Mouse (Mus musculus): ENCODE measurements around the gene Zbed4.
"Not testable (repeated sequence)": the region's sequence is repeated elsewhere in the genome, so short reads cannot be mapped to it uniquely, and the experiment has no call there.

The Zbed4 gene

DNA sequence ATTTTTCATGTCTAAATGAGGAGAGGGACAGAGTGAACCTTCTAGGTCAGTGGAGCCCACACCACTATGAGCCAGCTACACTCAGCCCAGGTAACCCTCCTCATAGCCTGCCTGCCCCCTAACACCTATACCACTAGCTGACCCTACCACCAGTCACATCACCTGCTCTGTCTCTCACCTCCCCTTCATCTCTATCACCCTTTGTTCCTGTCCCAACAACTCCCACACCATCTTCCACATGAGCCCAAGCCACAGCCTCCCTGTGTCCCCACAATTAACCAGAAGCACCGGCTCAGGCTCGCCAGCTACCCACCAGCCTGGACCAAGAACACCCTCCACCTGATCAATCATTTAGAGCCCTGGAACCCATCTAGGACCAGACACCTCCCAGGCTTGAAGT, 58.9 kb downstream of the Zbed4 start:
- no peak for DNase-seq (ENCODE audit: low spot score)

DNA sequence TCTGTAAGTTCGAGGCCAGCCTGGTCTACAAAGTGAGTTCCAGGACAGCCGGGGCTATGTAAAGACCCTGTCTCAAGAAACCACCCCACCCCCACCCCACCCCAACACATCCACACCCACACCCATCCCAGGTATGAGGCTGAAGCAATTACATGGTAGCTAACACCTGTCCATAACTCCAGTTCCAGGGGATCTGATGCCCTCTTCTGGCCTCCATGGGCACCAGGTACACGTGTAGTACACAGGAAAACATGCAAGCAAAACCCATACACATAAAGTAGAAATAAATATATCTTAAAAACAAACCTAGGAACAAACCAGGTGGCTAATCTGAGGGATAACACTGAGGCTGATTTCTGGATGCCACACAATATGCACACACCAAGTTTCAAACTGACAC, 61.8 kb downstream of the Zbed4 start:
- DNase-seq (ENCODE audit: low spot score), result no peak

DNA sequence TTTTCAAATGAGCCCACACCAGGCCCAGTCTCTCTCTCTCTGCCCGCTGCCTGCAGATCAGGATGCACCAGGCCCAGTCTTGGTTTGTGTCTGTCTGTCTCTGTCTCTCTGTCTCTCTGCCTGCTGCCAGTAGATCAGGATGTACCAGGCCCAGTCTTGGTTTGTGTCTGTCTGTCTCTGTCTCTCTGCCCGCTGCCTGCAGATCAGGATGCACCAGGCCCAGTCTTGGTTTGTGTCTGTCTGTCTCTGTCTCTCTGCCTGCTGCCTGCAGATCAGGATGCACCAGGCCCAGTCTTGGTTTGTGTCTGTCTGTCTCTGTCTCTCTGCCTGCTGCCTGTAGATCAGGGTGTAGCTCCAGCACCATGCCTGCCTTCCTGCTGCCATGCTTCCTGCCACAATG, 62.4 kb downstream of the Zbed4 start:
- not testable (repeated sequence) for DNase-seq (ENCODE audit: low spot score)

DNA sequence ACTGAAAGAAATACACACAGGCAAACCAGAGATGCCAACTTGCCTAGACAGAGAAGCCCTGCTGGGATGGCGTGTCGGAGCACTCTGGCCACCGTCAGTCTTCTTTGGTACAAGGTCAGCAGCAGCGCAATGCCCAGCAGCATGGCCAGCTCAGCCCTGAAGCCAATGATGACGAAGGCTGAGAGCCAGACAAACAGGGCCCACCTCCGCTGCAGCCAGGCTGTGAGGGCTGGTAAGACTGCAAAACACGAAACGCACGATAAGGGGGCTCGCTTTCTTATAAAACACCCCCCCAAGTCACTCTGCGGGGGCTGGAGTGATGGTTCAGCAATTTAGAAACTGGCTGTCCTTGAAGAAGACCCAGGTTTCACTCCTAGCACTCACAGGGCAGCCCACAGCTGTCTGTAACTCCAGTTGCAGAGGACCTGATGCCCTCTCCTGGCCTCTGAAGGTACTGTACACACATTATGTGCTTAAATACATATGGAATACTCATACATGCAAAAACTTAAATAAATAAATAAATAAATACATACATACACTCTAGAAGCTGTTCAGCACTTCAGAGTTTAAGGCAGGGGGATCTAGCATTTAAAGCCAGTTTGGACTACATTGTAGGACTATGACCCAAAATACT, 63.1 kb downstream of the Zbed4 start:
- no peak for DNase-seq (ENCODE audit: low spot score)

DNA sequence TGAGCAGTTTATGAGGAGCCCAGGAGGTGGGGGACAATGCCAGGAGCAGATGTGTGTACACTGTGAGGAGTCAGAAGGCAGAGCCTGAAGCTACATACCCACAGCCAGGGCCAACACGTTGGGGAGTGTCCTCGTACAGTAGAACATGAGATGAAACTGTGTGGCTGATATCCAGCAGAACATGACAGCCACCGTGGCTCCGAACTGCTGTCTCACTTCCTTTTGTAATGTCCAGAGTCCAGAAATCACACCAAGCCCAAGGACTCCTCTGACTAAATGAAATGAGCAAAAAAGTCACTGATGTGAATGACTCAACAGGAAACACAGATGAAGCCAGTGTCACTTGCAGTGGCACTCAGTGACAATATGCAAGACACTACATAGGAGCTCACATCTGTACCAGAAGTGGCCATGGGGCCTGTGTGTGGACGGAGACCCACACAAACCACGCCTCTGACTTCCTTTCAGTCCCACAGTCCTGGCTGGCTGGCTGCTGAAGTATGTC, 63.8 kb downstream of the Zbed4 start:
- no peak for DNase-seq (ENCODE audit: low spot score)

DNA sequence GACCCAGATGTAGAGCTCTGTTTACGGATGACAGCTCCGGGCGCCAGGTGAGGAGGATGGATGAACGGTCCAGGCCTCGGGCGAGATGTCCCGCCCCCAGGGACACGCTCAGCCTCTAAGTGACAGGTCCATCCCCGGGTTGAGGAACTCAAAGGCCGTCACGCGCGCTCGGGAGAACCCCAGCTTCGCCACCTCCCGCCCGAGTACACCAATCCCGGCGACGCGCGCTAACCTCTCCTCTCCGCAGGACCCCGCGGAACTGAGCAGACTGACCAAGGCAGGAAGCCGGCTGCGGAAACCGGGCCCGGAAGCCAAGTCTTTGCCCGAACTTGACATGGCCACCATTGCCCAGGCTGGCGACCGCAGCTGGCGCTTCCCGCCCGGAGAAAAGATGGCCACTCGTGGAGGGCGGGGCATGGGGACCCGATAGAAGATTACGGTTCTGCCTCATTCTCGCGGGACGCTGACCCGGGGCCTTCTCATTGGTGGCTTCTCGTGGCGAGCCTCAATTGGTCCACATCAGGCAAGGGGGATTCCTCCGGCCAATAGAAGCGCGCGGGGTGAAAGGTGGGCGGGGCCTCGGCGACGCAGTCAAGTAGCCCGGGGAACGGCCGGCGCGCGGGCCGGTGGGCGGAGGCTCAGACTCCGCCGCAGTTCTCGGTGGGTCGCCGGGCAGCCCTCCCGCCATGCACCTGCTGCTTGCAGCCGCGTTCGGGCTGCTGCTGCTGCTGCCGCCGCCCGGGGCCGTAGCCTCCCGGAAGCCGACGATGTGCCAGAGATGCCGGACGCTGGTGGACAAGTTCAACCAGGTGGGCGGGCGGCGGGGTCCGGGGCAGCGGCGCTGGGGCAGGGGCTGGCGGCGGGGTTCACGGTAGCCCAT, 67.8 kb downstream of the Zbed4 start, which contains the start of the genes Alg12 and Creld2:
TSS of gene Alg12 (minus strand) at position 293 of the 880 bp plus-strand sequence.
TSS of gene Creld2 (plus strand) at position 621 of the 880 bp plus-strand sequence.
- peak; percentile 100 for DNase-seq (ENCODE audit: low spot score)

DNA sequence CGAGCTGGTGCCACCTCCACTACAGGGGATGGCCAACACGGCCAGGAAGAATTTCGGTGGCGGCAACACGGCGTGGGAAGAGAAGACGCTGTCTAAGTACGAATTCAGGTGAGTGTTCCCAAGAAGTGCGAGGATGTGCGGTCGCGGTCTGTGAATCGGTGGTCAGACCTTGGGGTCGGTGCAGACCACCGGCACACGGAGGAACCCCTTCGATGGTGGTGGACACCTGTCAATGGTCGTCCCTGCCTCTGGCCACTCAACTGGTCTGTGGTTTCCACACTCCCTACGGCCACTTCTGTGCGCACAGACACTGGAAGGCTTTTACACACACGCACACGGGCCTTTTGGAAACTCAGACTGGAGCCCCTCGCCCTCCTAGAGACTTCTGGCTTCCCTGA, 68.4 kb downstream of the Zbed4 start:
- no peak for DNase-seq (ENCODE audit: low spot score)

DNA sequence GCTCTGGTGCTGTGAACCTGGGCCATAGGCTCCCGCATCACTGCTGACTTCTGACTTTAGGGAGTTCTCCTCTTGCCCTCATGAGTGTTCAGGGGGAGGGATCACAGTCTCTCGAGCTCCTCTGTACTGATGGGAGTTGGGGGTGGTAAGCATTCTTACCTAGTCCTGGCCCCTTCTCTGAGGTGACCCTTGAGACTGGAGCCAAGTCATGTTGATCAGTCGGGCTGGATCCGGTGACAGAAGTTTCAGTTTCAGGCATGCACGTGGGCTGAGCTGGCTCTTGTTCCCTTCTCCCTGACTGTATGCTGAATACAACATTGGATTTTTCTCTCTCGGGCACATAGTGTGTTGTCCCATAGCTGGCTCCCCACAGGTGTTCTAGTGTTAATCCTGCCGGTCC, 69.9 kb downstream of the Zbed4 start:
- DNase-seq (ENCODE audit: low spot score), result no peak

DNA sequence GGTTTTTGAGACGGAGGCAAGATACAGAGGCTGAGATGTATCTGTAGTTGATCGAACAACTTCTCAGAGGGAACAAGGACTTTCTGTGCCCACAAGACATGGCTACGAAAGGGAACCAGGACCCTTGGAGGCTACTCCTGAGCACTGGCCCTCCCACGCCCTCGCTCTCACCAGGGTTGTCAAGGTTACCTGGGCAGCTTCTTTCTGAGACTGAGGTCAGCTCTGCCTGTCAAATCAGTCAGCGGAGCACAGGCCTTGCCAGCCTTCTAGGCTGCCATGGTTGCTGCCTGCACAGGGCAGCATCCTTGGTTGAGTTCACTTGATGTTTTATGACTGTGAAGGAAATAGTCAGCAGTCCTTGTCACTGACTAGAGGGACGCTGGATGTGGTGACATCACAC, 71.1 kb downstream of the Zbed4 start:
- no peak for DNase-seq (ENCODE audit: low spot score)

DNA sequence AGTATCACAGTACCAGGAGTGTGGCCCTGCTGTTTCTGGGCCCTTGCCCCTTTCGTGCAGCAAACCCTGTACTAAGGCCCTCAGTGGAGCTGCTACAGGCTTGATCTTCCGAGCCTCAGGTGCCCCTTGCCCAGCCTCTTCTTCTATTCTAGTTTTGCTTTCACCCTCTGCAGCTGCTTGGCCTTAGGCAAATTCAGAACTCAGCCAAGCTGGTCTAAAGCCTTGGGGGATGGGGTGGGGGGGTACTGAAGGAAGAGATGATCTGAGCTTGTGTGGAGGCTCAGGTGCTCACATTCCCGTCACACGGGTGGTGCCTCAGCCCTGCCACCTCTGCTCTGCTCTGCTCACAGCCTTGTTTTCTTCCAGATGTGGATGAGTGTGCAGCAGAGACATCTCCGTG, 71.9 kb downstream of the Zbed4 start:
- DNase-seq (ENCODE audit: low spot score), result no peak

DNA sequence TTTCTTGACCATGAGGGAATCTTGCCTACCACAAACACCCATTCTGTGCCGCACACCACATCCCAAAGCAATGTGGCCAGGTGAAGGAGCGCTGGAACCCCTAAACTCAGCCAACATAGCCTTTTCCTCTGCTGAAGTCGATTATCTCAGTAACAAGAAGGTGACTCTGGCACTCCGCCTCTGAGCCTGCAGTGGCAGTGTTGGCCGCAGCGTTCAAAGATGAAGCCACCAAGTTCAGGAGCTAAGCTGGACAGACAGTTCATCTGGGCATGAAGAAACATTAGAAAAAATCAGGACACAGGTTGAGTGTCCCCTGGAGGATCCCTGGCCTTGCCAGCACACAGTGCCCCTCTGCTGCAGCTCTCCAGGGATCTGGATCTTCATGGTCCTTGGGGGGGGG, 76.0 kb downstream of the Zbed4 start:
- DNase-seq (ENCODE audit: low spot score), result no peak

DNA sequence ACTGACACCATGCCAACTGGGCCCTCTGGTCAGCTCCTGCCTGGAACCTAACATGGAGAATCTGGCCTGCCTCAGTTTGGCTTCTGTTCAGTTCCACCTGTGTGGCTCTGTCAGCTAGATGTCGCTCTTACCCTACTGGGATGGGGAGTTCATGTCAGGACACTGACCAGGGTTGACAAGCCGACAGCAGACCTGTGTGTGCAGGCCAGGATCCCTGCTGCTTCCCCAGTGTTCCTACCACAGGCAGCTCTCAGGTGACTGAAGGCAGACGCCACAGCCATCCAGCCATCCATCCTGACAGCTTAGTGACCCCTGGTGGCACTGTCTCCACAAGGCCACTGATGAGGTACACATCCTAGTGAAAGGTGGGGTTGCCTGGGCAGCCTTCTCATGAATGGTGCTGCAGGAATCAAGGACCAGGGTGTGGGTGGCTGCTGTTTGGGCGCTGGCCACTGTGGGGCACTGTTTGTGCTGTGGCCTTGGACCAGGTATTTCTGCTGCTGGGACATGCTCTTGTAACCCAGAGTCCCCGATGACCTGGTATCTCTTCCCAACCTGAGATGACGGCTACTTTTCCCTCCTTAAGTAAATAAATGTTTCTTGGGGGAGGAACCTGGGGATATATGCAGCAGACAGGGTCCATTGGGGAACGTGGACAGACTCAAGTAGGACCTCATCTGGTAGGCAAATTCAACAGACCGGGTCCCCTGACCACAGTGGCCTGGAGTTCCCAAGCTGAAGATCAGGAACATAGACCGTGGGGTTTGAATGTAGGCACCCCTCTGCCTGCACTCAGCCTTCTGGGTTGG, 76.7 kb downstream of the Zbed4 start:
- DNase-seq (ENCODE audit: low spot score), result peak; percentile 73

DNA sequence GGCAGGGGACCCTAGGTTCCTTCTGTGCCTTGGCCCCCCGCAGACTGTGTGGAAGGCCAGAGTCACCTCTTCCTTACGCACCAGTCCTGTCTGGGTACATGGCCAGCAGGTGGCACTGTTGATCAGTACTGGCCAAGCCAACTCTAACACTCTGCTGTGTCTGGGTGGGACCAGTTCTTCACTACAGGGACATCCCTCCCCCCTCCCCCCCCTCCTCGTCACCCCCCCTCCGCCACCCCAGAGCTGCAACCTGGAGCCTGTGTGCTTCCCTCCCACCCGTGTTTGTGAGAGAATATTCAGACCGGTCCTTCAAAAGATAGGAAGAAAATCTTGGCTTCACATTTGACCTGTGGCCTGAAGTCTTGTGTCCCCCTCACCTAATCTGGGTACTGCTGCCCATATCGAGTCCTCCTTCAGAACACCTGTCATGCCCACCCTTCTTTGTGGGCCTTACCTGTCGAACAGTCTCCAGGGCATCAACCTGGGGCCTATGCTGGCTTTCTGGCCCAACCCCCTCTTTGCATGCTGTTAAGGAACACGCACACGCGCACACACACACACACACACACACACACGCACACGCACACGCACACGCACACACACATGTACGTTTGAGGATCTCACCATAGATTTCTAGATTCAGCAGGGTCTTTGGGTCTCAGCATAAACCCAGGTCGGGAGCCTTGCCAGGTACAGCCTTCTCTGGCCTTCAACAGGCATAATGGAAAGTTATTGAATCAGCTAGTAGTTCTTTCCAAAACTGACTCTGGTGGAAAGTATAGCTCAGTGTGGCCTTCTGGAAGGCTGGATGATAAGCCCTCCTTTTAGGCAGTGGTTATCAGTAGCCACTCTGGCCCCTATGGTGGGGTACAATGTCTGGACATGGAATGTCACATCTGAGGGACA, 77.6 kb downstream of the Zbed4 start:
- DNase-seq (ENCODE audit: low spot score), result peak; percentile 91

DNA sequence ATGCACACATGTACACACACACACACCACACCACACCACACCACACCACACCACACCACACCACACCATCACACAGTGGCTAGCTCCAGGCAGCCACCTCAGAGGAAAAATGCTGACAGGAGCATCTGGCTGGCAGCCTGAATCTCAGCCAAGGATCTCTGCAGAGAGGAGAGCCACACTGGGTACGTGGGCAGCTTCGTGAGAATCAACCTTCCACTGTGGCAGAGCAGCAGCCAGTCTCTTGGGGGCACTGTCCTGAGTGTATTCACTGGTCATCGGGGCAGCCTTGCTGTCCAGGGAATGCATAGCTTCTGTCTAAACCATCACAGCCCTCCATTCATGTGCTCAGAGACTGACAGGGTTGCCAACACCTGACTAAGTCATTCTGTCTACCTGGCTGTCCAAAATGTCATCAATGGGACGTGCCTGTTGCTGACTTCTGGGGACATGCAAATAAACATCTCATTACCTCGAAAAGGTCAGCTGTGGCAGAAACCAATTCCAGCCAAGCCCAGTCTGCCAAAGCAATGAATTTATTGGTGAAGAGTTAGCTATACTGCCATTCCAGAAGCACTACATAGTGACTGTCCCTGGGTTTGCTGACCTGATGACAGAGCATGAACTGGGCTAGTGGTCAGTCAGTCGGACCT, 78.5 kb downstream of the Zbed4 start:
- DNase-seq (ENCODE audit: low spot score), result no peak

DNA sequence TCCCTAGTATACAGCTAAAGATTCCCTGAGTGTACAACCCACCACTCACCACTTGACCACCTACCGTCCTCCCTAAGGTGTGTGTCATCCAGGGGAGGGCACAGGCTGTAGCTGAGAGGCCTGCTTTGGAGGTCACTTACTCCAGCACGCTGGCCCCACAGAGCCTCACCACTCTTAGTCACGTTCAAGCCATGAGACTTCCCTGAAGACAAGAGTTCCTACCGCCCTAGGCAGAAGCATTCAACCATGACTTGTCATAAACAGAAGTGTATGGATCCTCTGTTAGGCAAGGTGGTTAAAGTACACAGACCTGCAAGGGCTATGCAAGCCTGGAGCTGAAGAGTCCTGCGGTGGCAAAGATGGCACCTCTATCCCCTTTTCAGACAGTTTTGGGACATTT, 79.2 kb downstream of the Zbed4 start:
- DNase-seq (ENCODE audit: low spot score), result no peak

DNA sequence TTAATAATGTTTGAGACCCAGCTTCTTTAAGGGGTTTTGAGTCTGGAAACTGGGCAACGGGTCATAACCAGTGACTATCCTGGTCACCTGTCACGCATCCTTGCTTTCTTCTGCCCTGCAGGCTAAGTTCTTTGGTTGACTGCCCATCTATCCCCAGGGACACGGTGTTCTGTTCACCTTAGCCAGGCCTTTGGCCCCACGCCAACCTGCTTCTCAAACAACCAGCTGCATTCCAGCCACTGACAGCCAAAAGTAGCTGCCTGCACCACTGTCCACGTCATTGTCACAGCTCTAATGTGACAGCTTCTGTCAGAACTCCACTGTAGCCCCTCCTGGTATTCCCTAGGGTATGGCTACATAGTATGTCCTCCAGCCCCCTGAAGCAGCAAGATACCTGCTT, 80.0 kb downstream of the Zbed4 start:
- DNase-seq (ENCODE audit: low spot score), result peak; percentile 87

DNA sequence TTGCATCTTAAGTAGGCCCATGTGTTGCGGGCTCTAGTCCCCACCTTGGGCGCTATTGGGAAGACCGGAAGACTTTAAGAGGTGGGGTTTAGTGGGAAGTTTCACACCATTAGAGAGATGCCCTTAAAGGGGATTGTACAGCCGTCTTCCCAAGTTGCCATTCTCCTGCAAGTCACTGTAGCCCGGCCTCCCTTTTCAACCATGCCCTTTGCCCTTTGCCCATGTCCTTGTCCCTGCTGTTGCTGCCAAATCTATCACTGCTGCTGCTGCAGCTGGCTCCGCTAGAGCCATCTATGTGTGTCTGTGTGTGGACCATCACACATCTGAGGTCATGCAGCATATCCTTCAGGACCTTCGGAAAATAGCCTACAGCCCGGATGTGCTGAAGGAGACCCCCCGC, 81.1 kb downstream of the Zbed4 start:
- DNase-seq (ENCODE audit: low spot score), result no peak

Measured in lung, postnatal 25 days (tissue).